In the genomic region with DNA sequence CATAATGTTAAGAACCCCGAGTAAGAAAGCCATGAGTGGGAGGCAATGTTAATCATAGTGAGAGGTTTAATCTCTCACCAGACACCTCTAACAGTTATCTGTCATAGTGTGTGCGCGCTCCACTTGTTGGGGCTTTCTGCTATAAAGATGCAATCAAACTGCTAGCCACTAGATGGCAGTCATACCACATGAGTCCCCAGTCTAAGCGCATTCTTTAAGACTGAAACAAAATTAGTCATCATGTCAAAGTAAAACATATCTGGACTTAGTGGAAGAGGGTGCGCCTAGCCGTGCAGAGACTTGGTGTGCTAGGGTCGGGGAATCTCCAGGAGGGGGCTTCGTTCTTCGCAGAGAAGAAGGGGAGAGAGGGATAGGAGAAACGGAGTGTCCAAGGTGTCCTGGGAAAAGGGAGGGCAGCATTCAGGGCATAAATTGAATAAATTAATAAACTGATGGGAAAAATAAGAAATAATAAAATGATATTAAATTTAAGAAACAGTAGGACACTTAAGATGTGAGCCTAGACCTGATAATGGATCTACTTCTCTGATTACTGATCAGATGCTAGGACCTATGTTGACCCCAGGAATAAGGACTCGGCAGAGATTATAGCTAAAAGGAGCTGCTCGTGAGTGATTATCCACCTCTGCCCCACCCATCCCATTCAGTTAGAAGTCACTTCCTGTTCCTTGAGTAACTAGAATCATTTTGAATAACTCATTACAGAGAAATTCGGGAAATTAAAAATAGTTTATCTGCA, we compare ENCODE assay signal across 9 mouse cellular contexts. TPM values are rescaled to one million over a fixed set of nuclear protein-coding genes. Genes with fewer than 3 reads are reported as not detected.
DNase-seq lines count a peak whose midpoint lies in the region; ATAC-seq lines count a peak whose summit lies in the region.
"Had no signal": no experiment of that assay in that cellular context is flagged by ENCODE, and none has a peak within 500 bp of the region (broad histone marks: within the 10 kb centered on the region; RNA-seq: fewer than 3 reads in every experiment).

No protein-coding gene starts in this region.

- H3K9me3 ChIP-seq in forebrain, embryonic 16.5 days (ENCODE audit: control insufficient read depth, low read length) = no peaks in the 10 kb centered on the region
- no peaks in the 10 kb centered on the region for H3K9me3 ChIP-seq in midbrain, embryonic 11.5 days (ENCODE audit: control insufficient read depth, low read length)
- H3K9me3 ChIP-seq: embryonic facial prominence, embryonic 15.5 days had no signal

- H3K4me2 ChIP-seq in forebrain, embryonic 16.5 days (ENCODE audit: low read length) = no peak overlapping the region
- no peak overlapping the region for H3K4me2 ChIP-seq in midbrain, embryonic 11.5 days
- H3K4me2 ChIP-seq: embryonic facial prominence, embryonic 15.5 days had no signal

- no peak overlapping the region for H3K4me3 ChIP-seq in forebrain, embryonic 16.5 days (replicated peaks; ENCODE audit: low read length)
- H3K4me3 ChIP-seq in midbrain, embryonic 11.5 days (ENCODE audit: low read depth, low read length) = no peak overlapping the region
- H3K4me3 ChIP-seq: embryonic facial prominence, embryonic 15.5 days had no signal

- no peaks in the 10 kb centered on the region for H3K36me3 ChIP-seq in forebrain, embryonic 16.5 days (ENCODE audit: control insufficient read depth, insufficient read depth)
- no peaks in the 10 kb centered on the region for H3K36me3 ChIP-seq in midbrain, embryonic 11.5 days (ENCODE audit: control insufficient read depth, insufficient read depth, low read length)
- H3K36me3 ChIP-seq: embryonic facial prominence, embryonic 15.5 days had no signal

- peak; percentile 93 for ATAC-seq in forebrain, embryonic 16.5 days
- peak; percentile 93 for ATAC-seq in midbrain, embryonic 11.5 days (ENCODE audit: low FRiP score)

- H3K9ac ChIP-seq in forebrain, embryonic 16.5 days (replicated peaks; ENCODE audit: low read depth, low read length) = no peak overlapping the region
- H3K9ac ChIP-seq in midbrain, embryonic 11.5 days (ENCODE audit: low read length) = no peak overlapping the region
- H3K9ac ChIP-seq: embryonic facial prominence, embryonic 15.5 days had no signal

- intact Hi-C loops in left cerebral cortex, postnatal 10 days (cut with DNase I) = loop anchor here (2.0 to 10.0 kb wide), 4 partner anchors 829 to 1785 kb away; no protein-coding TSS in a partner anchor

- WGBS in forebrain, embryonic 16.5 days = 31% methylated on average over 13 of the region's 13 CpGs
- WGBS in midbrain, embryonic 11.5 days = 39% methylated on average over 13 of the region's 13 CpGs

- no peak overlapping the region for H3K27ac ChIP-seq in forebrain, embryonic 16.5 days (ENCODE audit: low read length)
- H3K27ac ChIP-seq in midbrain, embryonic 11.5 days (ENCODE audit: low read depth, low read length) = no peak overlapping the region
- H3K27ac ChIP-seq: embryonic facial prominence, embryonic 15.5 days had no signal

- H3K4me1 ChIP-seq in forebrain, embryonic 16.5 days (replicated peaks; ENCODE audit: control insufficient read depth, insufficient read depth, low read length) = peaks cover 2% of the 10 kb centered on the region; the same call in 1 of the 2 replicates
- H3K4me1 ChIP-seq in midbrain, embryonic 11.5 days (ENCODE audit: control insufficient read depth, insufficient read depth, low read length) = no peaks in the 10 kb centered on the region
- H3K4me1 ChIP-seq: embryonic facial prominence, embryonic 15.5 days had no signal

- no peaks in the 10 kb centered on the region for H3K27me3 ChIP-seq in forebrain, embryonic 16.5 days (replicated peaks; ENCODE audit: control insufficient read depth, insufficient read depth, low read length)
- no peaks in the 10 kb centered on the region for H3K27me3 ChIP-seq in midbrain, embryonic 11.5 days (ENCODE audit: control insufficient read depth, insufficient read depth, low read length)
- H3K27me3 ChIP-seq: embryonic facial prominence, embryonic 15.5 days had no signal

- DNase-seq in ovary, postnatal 14 days (ENCODE audit: low spot score) = peak; percentile 39
- no peak for DNase-seq in ovary, adult 18-20 months (ENCODE audit: low spot score)
- peak; percentile 16 for DNase-seq in cerebellum, adult 11 months
- peak; percentile 77 for DNase-seq in induced T-regulatory cell, adult 2 months (ENCODE audit: low read depth)
- DNase-seq in left cerebral cortex, postnatal 10 days (ENCODE audit: extremely low spot score in 1 of 2, low spot score in 2 of 2) = peak; percentile 35 to 64
- peak; percentile 97 for DNase-seq in midbrain, embryonic 11.5 days (ENCODE audit: low spot score, missing footprints)
- peak; percentile 13 to 63 for DNase-seq in spleen, postnatal 4 days (ENCODE audit: low spot score in 2 of 2)

RNA-seq across cellular contexts. Expression of gene Kcnh8, which starts 42.4 kb away (rescaled TPM):
- 4.1 and 4.8 TPM in 2 replicates for polyA plus RNA-seq in forebrain, embryonic 16.5 days (2015; fragmentation: Nextera tagmentation; extraction: Ambion mirVana)
- 1 to 10 TPM; 1.7 to 1.9 TPM for total RNA-seq in left cerebral cortex, postnatal 10 days (2021)
- 1.9 TPM in 2 replicates for polyA plus RNA-seq in midbrain, embryonic 11.5 days (2014; fragmentation: Nextera tagmentation; extraction: Ambion mirVana)
